8 mouse cellular contexts compared by ENCODE assay signal in genomic region chr4:97771426-97771825, GRCm38 (mm10). TPM values are rescaled to one million over a fixed set of nuclear protein-coding genes. Genes with fewer than 3 reads are reported as not detected.
DNase-seq lines count a peak whose midpoint lies in the region; ATAC-seq lines count a peak whose summit lies in the region.

No protein-coding gene starts in this region.

- H3K4me2 ChIP-seq in limb, embryonic 12.5 days: peak overlapping the region; percentile 83
- H3K4me2 ChIP-seq in stomach, embryonic 14.5 days (replicated peaks; ENCODE audit: low read depth, low read length): peak overlapping the region; percentile 48

- peak overlapping the region; percentile 96 for H3K27ac ChIP-seq in limb, embryonic 12.5 days
- peak overlapping the region; percentile 96; the same call in 1 of the 2 replicates for H3K27ac ChIP-seq in stomach, embryonic 14.5 days (ENCODE audit: low read length)

- DNase-seq in embryo, embryonic 11 days: peak; percentile 27
- no peak for DNase-seq in embryo, embryonic 10.5 days (ENCODE audit: low spot score)
- peak; percentile 31 for DNase-seq in retina, postnatal 1 day
- no peak for DNase-seq in retina, embryonic 14.5 days (ENCODE audit: low spot score)
- DNase-seq in kidney, postnatal 25 days: no peak
- DNase-seq in spleen, postnatal 10 days (ENCODE audit: low spot score in 2 of 2): no peak

- peak overlapping the region; percentile 45 for H3K4me3 ChIP-seq in limb, embryonic 12.5 days (replicated peaks)
- H3K4me3 ChIP-seq in stomach, embryonic 14.5 days (ENCODE audit: low read depth, low read length): peak overlapping the region; percentile 38

- H3K4me1 ChIP-seq in limb, embryonic 12.5 days (replicated peaks): peaks cover 25% of the 10 kb centered on the region
- H3K4me1 ChIP-seq in stomach, embryonic 14.5 days (ENCODE audit: control insufficient read depth, insufficient read depth, low read length): peaks cover 12% of the 10 kb centered on the region; the same call in 1 of the 2 replicates

- no peak for ATAC-seq in limb, embryonic 12.5 days (ENCODE audit: insufficient number of reproducible peaks, insufficient read depth, low FRiP score, low TSS enrichment, low read depth)
- no peak for ATAC-seq in stomach, embryonic 14.5 days (ENCODE audit: insufficient number of reproducible peaks, insufficient read depth, low FRiP score, low read depth)

- H3K9ac ChIP-seq in limb, embryonic 12.5 days (replicated peaks): peak overlapping the region; percentile 51
- H3K9ac ChIP-seq in stomach, embryonic 14.5 days (replicated peaks; ENCODE audit: low read depth, low read length): peak overlapping the region; percentile 22; the same call in 1 of the 2 replicates

- WGBS in limb, embryonic 12.5 days: 14% methylated on average over 5 of the region's 5 CpGs
- WGBS in stomach, embryonic 14.5 days: 17% methylated on average over 5 of the region's 5 CpGs

- no peaks in the 10 kb centered on the region for H3K27me3 ChIP-seq in limb, embryonic 12.5 days
- no peaks in the 10 kb centered on the region for H3K27me3 ChIP-seq in stomach, embryonic 14.5 days (ENCODE audit: control insufficient read depth, insufficient read depth, low read length)

- no peaks in the 10 kb centered on the region for H3K9me3 ChIP-seq in limb, embryonic 12.5 days
- H3K9me3 ChIP-seq in stomach, embryonic 14.5 days (ENCODE audit: control insufficient read depth, low read depth, low read length): no peaks in the 10 kb centered on the region

- H3K36me3 ChIP-seq in limb, embryonic 12.5 days: no peaks in the 10 kb centered on the region
- H3K36me3 ChIP-seq in stomach, embryonic 14.5 days (ENCODE audit: control insufficient read depth, insufficient read depth, low read length): no peaks in the 10 kb centered on the region

RNA-seq across cellular contexts. Expression of gene Nfia, which starts 1.1 kb away (rescaled TPM):
- polyA plus RNA-seq in limb, embryonic 12.5 days (2016; fragmentation: Nextera tagmentation; extraction: Ambion mirVana): 53.9 and 56.7 TPM in 2 replicates
- polyA plus RNA-seq in stomach, embryonic 14.5 days (2014; fragmentation: Nextera tagmentation; extraction: Ambion mirVana): 73.9 and 78.4 TPM in 2 replicates

RNA-seq across cellular contexts. Expression of gene E130114P18Rik, which starts 6.5 kb away (rescaled TPM):
- polyA plus RNA-seq in limb, embryonic 12.5 days (2016; fragmentation: Nextera tagmentation; extraction: Ambion mirVana): 5.4 and 6.4 TPM in 2 replicates
- 5.7 and 6.3 TPM in 2 replicates for polyA plus RNA-seq in stomach, embryonic 14.5 days (2014; fragmentation: Nextera tagmentation; extraction: Ambion mirVana)

Comparison
In these comparisons a context has a peak if more than half of its experiments do, and no peak if none do; other contexts are left out.
1. DNase-seq: peak in embryo, embryonic 11 days (single experiment) and retina, postnatal 1 day (single experiment); none in embryo, embryonic 10.5 days (single experiment), retina, embryonic 14.5 days (single experiment), kidney, postnatal 25 days (0 of 2) and spleen, postnatal 10 days (0 of 2).